Mouse (Mus musculus) liver, embryonic 11.5 days (tissue): ENCODE measurements around the gene Kif5a. TPM values are rescaled to one million over a fixed set of nuclear protein-coding genes. Genes with fewer than 3 reads are reported as not detected.
A peak's percentile ranks its signal among the peaks of the same experiment; 100 is the strongest.

ENCODE experiments used
- ATAC-seq: fragments of 200-750 bp; cut with Nextera tagmentation; replicated peaks from 2 replicates; pipeline ENCODE4 v1.8.0; 2017; ENCODE audit warnings: moderate number of reproducible peaks, mild to moderate bottlenecking, moderate TSS enrichment, moderate library complexity; ENCODE audit not compliant: low FRiP score
- DNase-seq: peaks from one replicate; pipeline ENCODE4 v3.0.0-alpha.2; 2017; ENCODE audit warnings: low spot score
- H3K27ac ChIP-seq: fragments of 300-500 bp; sonication (generic); 2 replicates; pipeline ENCODE4 v1.5.1; 2014; ENCODE audit warnings: mild to moderate bottlenecking, low read depth, low read length, control low read depth
- H3K27me3 ChIP-seq: fragments of 300-500 bp; sonication (generic); replicated peaks from 2 replicates; pipeline ENCODE4 v1.6.1; 2014; ENCODE audit warnings: low read length, mixed read lengths; ENCODE audit not compliant: control insufficient read depth, insufficient read depth
- H3K36me3 ChIP-seq: fragments of 300-500 bp; sonication (generic); 2 replicates; pipeline ENCODE4 v1.6.1; 2014; ENCODE audit warnings: mild to moderate bottlenecking, low read length, moderate library complexity, mixed read lengths; ENCODE audit not compliant: control insufficient read depth, insufficient read depth
- H3K4me1 ChIP-seq: fragments of 300-500 bp; sonication (generic); replicated peaks from 2 replicates; pipeline ENCODE4 v1.6.1; 2014; ENCODE audit warnings: low read length, mixed read lengths; ENCODE audit not compliant: control insufficient read depth, insufficient read depth
- H3K4me2 ChIP-seq: fragments of 300-500 bp; sonication (generic); 2 replicates; pipeline ENCODE4 v1.6.1; 2014; ENCODE audit warnings: mild to moderate bottlenecking, control low read depth, moderate library complexity
- H3K4me3 ChIP-seq: fragments of 300-500 bp; sonication (generic); 2 replicates; pipeline ENCODE4 v1.5.1; 2014; ENCODE audit warnings: low read depth, low read length, control low read depth
- H3K9ac ChIP-seq: fragments of 300-500 bp; sonication (generic); 2 replicates; pipeline ENCODE4 v1.6.1; 2014; ENCODE audit warnings: low read depth, low read length, control low read depth
- H3K9me3 ChIP-seq: fragments of 300-500 bp; sonication (generic); 2 replicates; pipeline ENCODE4 v1.6.1; 2016; ENCODE audit warnings: low read length, inconsistent platforms, mixed read lengths; ENCODE audit not compliant: control insufficient read depth
- WGBS: fragments of 180-500 bp; shearing (Covaris S2); extraction: QIAGEN DNeasy Blood & Tissue Kit; methylation state at CpG from one replicate; pipeline ENCODE4 v1.1.7; 2014; 5-methylcytosine and 5-hydroxymethylcytosine counted together
- polyA plus RNA-seq: library from polyadenylated mRNA; unstranded; fragments of >200 nt; fragmentation: Nextera tagmentation; extraction: Ambion mirVana; gene quantifications from 2 replicates; pipeline ENCODE4 v1.2.1, GENCODE M21; 2014

Gene Kif5a
- polyA plus RNA-seq, 1 experiment from 2014 or later, result 1.4 TPM

- peaks cover 56% of the 10 kb centered on the region for H3K4me1 ChIP-seq
- no peaks in the 10 kb centered on the region for H3K27me3 ChIP-seq
- ATAC-seq (no peak), DNase-seq (no peak)
- H3K4me3 ChIP-seq, result peak overlapping the region; percentile 66
- 59% methylated on average over 19 of the region's 19 CpGs for WGBS
- H3K36me3 ChIP-seq, result peaks cover 8% of the 10 kb centered on the region
- H3K9me3 ChIP-seq, result no peaks in the 10 kb centered on the region
- peak overlapping the region; percentile 92 for H3K4me2 ChIP-seq
- H3K27ac ChIP-seq, result peak overlapping the region; percentile 86
- H3K9ac ChIP-seq, result peak overlapping the region; percentile 38; the same call in 1 of the 2 replicates
These were observed 71.7 kb downstream of the Kif5a start for GRCm38 (mm10) chr10:127191191-127192056.

- Histone ChIP-seq H3K27me3 (no peaks in the 10 kb centered on the region), H3K9me3 (no peaks in the 10 kb centered on the region), H3K9ac (peak overlapping the region; percentile 67), H3K27ac (peak overlapping the region; percentile 86), H3K4me2 (peak overlapping the region; percentile 92), H3K4me1 (peaks cover 55% of the 10 kb centered on the region), H3K4me3 (peak overlapping the region; percentile 66), H3K36me3 (peaks cover 8% of the 10 kb centered on the region)
- DNase-seq, result no peak
- 30% methylated on average over 14 of the region's 14 CpGs for WGBS
- peak; percentile 49 for ATAC-seq
These were observed 72.6 kb downstream of the Kif5a start for GRCm38 (mm10) chr10:127190398-127191190.

GRCm38 (mm10) chr10:127189651-127190381 lies 73.3 kb downstream of the Kif5a start, which contains the start of gene Arhgef25:
Arhgef25 (minus strand) TSS chr10:127190083.
- ATAC-seq (peak; percentile 5; the same call in 1 of the 2 replicates), DNase-seq (peak; percentile 77)
- Histone ChIP-seq H3K36me3 (peaks cover 8% of the 10 kb centered on the region), H3K4me1 (peaks cover 58% of the 10 kb centered on the region), H3K4me2 (peak within 1 kb of the TSS; percentile 92), H3K27ac (peak within 1 kb of the TSS; percentile 86), H3K9me3 (no peaks in the 10 kb centered on the region), H3K27me3 (no peaks in the 10 kb centered on the region), H3K4me3 (peak within 1 kb of the TSS; percentile 66), H3K9ac (peak within 1 kb of the TSS; percentile 67)
- 3% methylated on average over 35 of the region's 35 CpGs for WGBS

- peak overlapping the region; percentile 92 for H3K4me2 ChIP-seq
- peak overlapping the region; percentile 86 for H3K27ac ChIP-seq
- no peaks in the 10 kb centered on the region for H3K27me3 ChIP-seq
- peak; percentile 48 for ATAC-seq
- H3K36me3 ChIP-seq, result peaks cover 8% of the 10 kb centered on the region
- peak overlapping the region; percentile 66 for H3K4me3 ChIP-seq
- WGBS, result 1% methylated on average over 26 of the region's 26 CpGs
- H3K9ac ChIP-seq, result peak overlapping the region; percentile 67
- DNase-seq, result peak; percentile 74
- peaks cover 54% of the 10 kb centered on the region for H3K4me1 ChIP-seq
- H3K9me3 ChIP-seq, result no peaks in the 10 kb centered on the region
These were observed 74.0 kb downstream of the Kif5a start for GRCm38 (mm10) chr10:127189116-127189650.

GRCm38 (mm10) chr10:127188465-127189115 lies 74.6 kb downstream of the Kif5a start:
- Histone ChIP-seq H3K27me3 (no peaks in the 10 kb centered on the region), H3K36me3 (peaks cover 8% of the 10 kb centered on the region), H3K9ac (peak overlapping the region; percentile 67), H3K4me3 (peak overlapping the region; percentile 66), H3K27ac (peak overlapping the region; percentile 86), H3K4me1 (peaks cover 56% of the 10 kb centered on the region), H3K9me3 (no peaks in the 10 kb centered on the region), H3K4me2 (peak overlapping the region; percentile 92)
- ATAC-seq (peak; percentile 70), DNase-seq (peak; percentile 84)
- under 1% methylated on average over 39 of the region's 46 CpGs for WGBS

GRCm38 (mm10) chr10:127188079-127188453 lies 75.1 kb downstream of the Kif5a start:
- peak overlapping the region; percentile 92 for H3K4me2 ChIP-seq
- peaks cover 51% of the 10 kb centered on the region for H3K4me1 ChIP-seq
- peak overlapping the region; percentile 67 for H3K9ac ChIP-seq
- no peak for DNase-seq
- ATAC-seq, result no peak
- WGBS, result 4% methylated on average over 17 of the region's 21 CpGs
- H3K9me3 ChIP-seq, result no peaks in the 10 kb centered on the region
- H3K27ac ChIP-seq, result peak overlapping the region; percentile 86; the same call in 1 of the 2 replicates
- H3K36me3 ChIP-seq, result peaks cover 8% of the 10 kb centered on the region
- H3K4me3 ChIP-seq, result peak overlapping the region; percentile 66
- peaks cover 4% of the 10 kb centered on the region; the same call in 1 of the 2 replicates for H3K27me3 ChIP-seq

GRCm38 (mm10) chr10:127187371-127188078 lies 75.6 kb downstream of the Kif5a start:
- Histone ChIP-seq H3K4me3 (peak overlapping the region; percentile 66), H3K36me3 (peaks cover 8% of the 10 kb centered on the region), H3K9ac (peak overlapping the region; percentile 67), H3K4me1 (peaks cover 46% of the 10 kb centered on the region), H3K9me3 (no peaks in the 10 kb centered on the region), H3K27ac (no peak overlapping the region), H3K4me2 (peak overlapping the region; percentile 92), H3K27me3 (peaks cover 5% of the 10 kb centered on the region; the same call in 1 of the 2 replicates)
- ATAC-seq (no peak), DNase-seq (no peak)
- 51% methylated on average over 10 of the region's 10 CpGs for WGBS
